Mouse (Mus musculus) thymus, adult 2 months (tissue): ENCODE results near the gene Col11a2.

Experiments
- CTCF ChIP-seq: fragments of 200-500 bp; IDR thresholded peaks from 2 replicates; pipeline ENCODE4 v1.5.1; 2012; ENCODE audit warnings: mild to moderate bottlenecking, control low read depth, low read length, moderate library complexity, borderline replicate concordance; ENCODE audit not compliant: control insufficient read depth, poor library complexity, insufficient read depth; ENCODE audit errors: extremely low read depth
- POLR2A ChIP-seq: fragments of 200-500 bp; IDR thresholded peaks from 2 replicates; pipeline ENCODE4 v1.6.1; 2012; ENCODE audit warnings: mild to moderate bottlenecking, low read length, control low read depth, moderate library complexity; ENCODE audit not compliant: control insufficient read depth, poor library complexity, insufficient read depth; ENCODE audit errors: extremely low read depth

DNA sequence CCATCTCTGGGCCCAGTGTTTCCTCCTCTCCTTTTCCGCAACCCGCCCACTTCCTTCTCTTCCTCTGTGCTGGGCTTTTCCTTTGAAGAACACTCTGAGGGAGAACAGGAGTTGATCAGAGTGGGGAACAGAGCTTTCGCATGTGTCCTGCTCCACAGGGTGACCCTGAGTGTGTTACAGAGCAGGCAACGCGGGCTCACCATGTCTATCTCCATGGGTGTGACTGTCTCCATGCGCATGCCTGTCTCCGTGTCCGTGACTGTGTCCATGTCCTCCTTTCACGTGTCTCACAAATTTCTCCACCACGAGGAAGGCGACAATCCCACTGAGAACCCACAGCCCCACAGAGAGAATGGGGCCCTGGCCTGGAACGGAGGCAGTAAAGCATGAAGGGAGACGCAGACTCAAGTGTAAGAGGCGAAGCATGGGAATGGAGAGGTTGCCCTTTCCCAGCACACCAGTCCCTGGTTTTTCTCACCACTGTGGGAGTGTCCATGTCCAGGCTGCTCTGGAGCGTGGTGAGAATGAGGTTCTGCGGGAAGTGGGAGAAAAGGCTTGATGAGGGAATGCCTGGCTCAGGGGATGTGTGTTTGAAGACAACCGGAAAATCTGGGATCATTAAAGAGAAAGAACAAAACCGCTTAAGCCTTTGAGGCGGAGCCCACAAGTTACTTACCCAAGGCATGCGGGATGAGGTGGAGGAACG, 9.2 kb upstream of the Col11a2 start:
- TF ChIP-seq POLR2A = no peak
- TF ChIP-seq CTCF = no peak
